Mouse (Mus musculus): ENCODE data around the gene Rai14. TPM values are rescaled to one million over a fixed set of nuclear protein-coding genes. Genes with fewer than 3 reads are reported as not detected.

The Rai14 gene
- polyA plus RNA-seq, 1 experiment from 2014 or later: 75.0 TPM

DNA sequence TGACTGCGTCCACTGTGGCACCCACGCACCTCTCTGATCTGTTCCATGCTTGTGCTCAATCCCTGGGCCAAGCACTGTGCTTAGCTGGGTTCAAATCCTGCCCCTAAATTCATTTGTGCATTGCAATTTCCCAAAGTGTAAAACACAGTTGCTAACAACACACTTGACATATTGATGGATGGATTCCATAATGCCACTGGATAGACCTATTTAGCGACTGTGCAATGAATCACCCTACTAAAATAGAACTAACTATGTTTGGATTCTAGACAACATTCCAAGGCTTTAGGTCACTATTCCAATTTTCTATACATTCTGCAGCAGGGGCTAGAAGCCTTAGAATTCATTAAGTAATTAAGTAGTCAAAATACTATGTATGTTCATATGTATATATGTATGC lies 73.7 kb downstream of the Rai14 start:
- ATAC-seq (ENCODE audit: low FRiP score, low TSS enrichment): no peak

DNA sequence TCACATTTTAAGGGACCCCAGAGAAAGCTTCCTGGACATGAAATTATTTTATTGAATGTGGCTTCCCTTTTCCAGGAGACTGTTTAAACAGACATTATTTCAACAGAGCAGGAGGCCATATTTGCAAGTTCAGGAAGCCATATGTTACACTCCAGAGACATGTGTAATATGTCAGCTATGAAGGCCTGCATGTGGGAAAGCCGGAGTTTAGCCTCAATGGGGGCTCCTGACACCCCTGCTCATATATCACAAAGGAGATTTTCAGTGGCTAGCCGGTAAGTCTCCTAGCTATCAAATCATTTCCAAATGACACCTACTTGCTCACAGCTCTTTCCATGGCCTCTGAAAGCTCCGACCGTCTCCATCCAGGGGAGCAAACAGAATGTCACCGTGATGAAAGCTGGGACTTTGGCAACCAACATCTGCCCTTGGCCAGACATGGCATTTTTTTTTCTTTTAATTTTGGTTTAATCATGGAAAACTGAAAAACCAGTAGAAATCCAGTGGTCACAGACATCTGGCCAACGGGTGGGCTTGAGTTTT lies 77.1 kb downstream of the Rai14 start:
- 35% methylated on average over 6 of the region's 6 CpGs for WGBS
- peaks cover 8% of the 10 kb centered on the region; the same call in 1 of the 2 replicates for H3K36me3 ChIP-seq (ENCODE audit: control insufficient read depth, insufficient read depth, low read length)
- H3K27me3 ChIP-seq (ENCODE audit: control insufficient read depth, insufficient read depth, low read length): no peaks in the 10 kb centered on the region
- H3K9me3 ChIP-seq (ENCODE audit: control insufficient read depth, low read length): no peaks in the 10 kb centered on the region
- no peak overlapping the region for H3K4me2 ChIP-seq (replicated peaks; ENCODE audit: low read depth, low read length)
- no peak overlapping the region for H3K9ac ChIP-seq (ENCODE audit: low read depth, low read length)
- H3K4me3 ChIP-seq (ENCODE audit: low read length): no peak overlapping the region
- peaks cover 33% of the 10 kb centered on the region for H3K4me1 ChIP-seq (ENCODE audit: control insufficient read depth, insufficient read depth, low read length)
- no peak for ATAC-seq (ENCODE audit: low FRiP score, low TSS enrichment)
- peak overlapping the region; percentile 60; the same call in 1 of the 2 replicates for H3K27ac ChIP-seq (ENCODE audit: low read depth, low read length)

More for the DNA sequence above, 73.7 kb downstream of the Rai14 start:
- Histone ChIP-seq H3K9ac (ENCODE audit: low read depth, low read length) (no peak overlapping the region), H3K4me1 (ENCODE audit: control insufficient read depth, insufficient read depth, low read length) (peaks cover 13% of the 10 kb centered on the region; the same call in 1 of the 2 replicates), H3K27ac (ENCODE audit: low read depth, low read length) (no peak overlapping the region), H3K27me3 (ENCODE audit: control insufficient read depth, insufficient read depth, low read length) (no peaks in the 10 kb centered on the region), H3K4me3 (ENCODE audit: low read length) (no peak overlapping the region), H3K9me3 (ENCODE audit: control insufficient read depth, low read length) (no peaks in the 10 kb centered on the region), H3K36me3 (ENCODE audit: control insufficient read depth, insufficient read depth, low read length) (no peaks in the 10 kb centered on the region), H3K4me2 (replicated peaks; ENCODE audit: low read depth, low read length) (no peak overlapping the region)
- WGBS: 86% methylated on average over 3 of the region's 3 CpGs

DNA sequence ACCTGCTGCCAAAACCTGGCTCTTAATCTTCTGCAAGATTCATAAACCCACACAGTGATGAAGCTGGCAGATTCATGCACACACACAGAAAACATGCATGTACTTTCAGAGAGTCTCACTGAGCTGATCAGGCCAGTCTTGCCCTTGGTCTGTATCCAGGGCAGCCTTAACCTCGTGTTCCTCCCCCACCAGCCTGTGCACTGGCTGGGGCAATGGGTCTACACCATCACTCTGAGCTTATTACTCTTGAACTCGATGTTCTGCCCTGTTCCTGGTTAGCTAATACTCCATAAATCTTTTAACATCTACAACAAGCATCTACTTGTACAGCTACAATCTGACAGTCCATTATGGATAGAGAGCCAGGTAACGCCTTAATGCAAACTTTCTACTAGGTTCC lies 77.6 kb downstream of the Rai14 start:
- 0 out of 2 replicates have a peak overlapping the region, but pooled peaks have one; percentile 42 for H3K27ac ChIP-seq (ENCODE audit: low read depth, low read length)
- no peak overlapping the region for H3K9ac ChIP-seq (ENCODE audit: low read depth, low read length)
- ATAC-seq (ENCODE audit: low FRiP score, low TSS enrichment): no peak
- peaks cover 33% of the 10 kb centered on the region for H3K4me1 ChIP-seq (ENCODE audit: control insufficient read depth, insufficient read depth, low read length)
- H3K27me3 ChIP-seq (ENCODE audit: control insufficient read depth, insufficient read depth, low read length): no peaks in the 10 kb centered on the region
- peaks cover 13% of the 10 kb centered on the region; the same call in 1 of the 2 replicates for H3K36me3 ChIP-seq (ENCODE audit: control insufficient read depth, insufficient read depth, low read length)
- 52% methylated on average over 3 of the region's 3 CpGs for WGBS
- H3K9me3 ChIP-seq (ENCODE audit: control insufficient read depth, low read length): no peaks in the 10 kb centered on the region
- no peak overlapping the region for H3K4me2 ChIP-seq (replicated peaks; ENCODE audit: low read depth, low read length)
- H3K4me3 ChIP-seq (ENCODE audit: low read length): no peak overlapping the region

DNA sequence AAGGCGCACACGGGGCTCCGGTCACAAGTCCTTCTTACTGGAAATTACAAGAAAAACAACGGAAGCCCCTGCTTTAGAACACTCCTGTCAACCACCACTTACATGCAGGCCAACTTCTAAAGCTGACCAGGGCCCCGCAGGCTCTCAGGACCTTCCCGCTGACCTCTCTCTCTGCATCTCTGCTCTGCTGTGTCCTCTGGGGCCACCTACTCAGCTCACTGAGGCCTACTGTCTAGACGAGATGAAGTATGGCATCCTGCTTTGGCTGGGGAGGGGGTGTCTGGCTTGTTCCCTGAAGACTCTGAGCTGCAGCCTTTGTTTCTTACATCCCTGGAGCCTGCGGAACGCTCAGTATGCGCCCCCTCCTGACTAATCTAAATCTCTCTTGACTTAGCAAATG lies 79.3 kb downstream of the Rai14 start:
- Histone ChIP-seq H3K9ac (ENCODE audit: low read depth, low read length) (no peak overlapping the region), H3K36me3 (ENCODE audit: control insufficient read depth, insufficient read depth, low read length) (peaks cover 17% of the 10 kb centered on the region; the same call in 1 of the 2 replicates), H3K4me2 (replicated peaks; ENCODE audit: low read depth, low read length) (no peak overlapping the region), H3K9me3 (ENCODE audit: control insufficient read depth, low read length) (no peaks in the 10 kb centered on the region), H3K4me1 (ENCODE audit: control insufficient read depth, insufficient read depth, low read length) (peaks cover 33% of the 10 kb centered on the region), H3K4me3 (ENCODE audit: low read length) (no peak overlapping the region), H3K27me3 (ENCODE audit: control insufficient read depth, insufficient read depth, low read length) (no peaks in the 10 kb centered on the region), H3K27ac (ENCODE audit: low read depth, low read length) (peak overlapping the region; percentile 82)
- WGBS: 20% methylated on average over 10 of the region's 10 CpGs
- peak; percentile 91 for ATAC-seq (ENCODE audit: low FRiP score, low TSS enrichment)

DNA sequence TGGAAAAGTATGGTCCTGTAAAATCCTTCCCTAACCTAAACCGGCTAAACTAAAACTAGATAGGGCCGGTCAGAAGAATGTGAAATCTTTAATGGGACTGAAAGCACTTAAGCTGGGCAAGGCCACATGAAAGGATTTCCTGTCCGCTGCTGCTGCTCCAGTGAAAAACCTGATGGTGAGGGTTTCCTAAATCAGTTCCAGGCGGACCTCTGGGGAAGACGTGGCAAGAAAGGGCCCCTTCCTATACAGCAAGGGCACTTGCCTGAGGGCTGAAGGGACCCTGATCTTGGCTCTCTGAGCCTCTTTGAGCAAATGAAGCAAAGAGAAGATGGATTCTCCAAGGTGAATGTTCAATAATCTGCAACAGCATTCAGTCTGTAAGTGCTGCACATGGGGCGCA lies 80.2 kb downstream of the Rai14 start:
- WGBS: 43% methylated on average over 6 of the region's 6 CpGs
- Histone ChIP-seq H3K4me2 (replicated peaks; ENCODE audit: low read depth, low read length) (no peak overlapping the region), H3K4me3 (ENCODE audit: low read length) (no peak overlapping the region), H3K9ac (ENCODE audit: low read depth, low read length) (0 out of 2 replicates have a peak overlapping the region, but pooled peaks have one; percentile 4), H3K27ac (ENCODE audit: low read depth, low read length) (peak overlapping the region; percentile 82), H3K9me3 (ENCODE audit: control insufficient read depth, low read length) (no peaks in the 10 kb centered on the region), H3K27me3 (ENCODE audit: control insufficient read depth, insufficient read depth, low read length) (no peaks in the 10 kb centered on the region), H3K36me3 (ENCODE audit: control insufficient read depth, insufficient read depth, low read length) (peaks cover 17% of the 10 kb centered on the region; the same call in 1 of the 2 replicates), H3K4me1 (ENCODE audit: control insufficient read depth, insufficient read depth, low read length) (peaks cover 33% of the 10 kb centered on the region)
- no peak for ATAC-seq (ENCODE audit: low FRiP score, low TSS enrichment)

DNA sequence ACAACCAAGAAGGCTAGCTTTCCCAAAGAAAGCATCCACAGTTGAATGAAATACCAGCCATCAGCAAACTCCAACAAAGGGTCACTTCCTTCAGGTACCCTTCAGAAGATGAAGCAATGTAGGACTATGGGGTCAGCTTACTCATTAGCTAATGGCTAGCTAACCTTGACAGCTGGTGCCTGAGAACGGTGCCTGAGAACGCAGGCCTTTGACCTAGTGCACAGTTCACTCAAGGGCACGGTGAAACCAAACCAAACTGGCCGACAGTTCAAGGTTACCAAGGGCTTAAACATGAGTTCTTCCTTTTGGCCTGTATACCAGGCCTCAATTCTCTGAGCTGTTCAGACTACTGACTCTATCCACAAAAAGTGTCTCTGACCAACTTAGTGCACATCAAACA lies 81.0 kb downstream of the Rai14 start:
- no peak for ATAC-seq (ENCODE audit: low FRiP score, low TSS enrichment)
- Histone ChIP-seq H3K27me3 (ENCODE audit: control insufficient read depth, insufficient read depth, low read length) (no peaks in the 10 kb centered on the region), H3K9ac (ENCODE audit: low read depth, low read length) (no peak overlapping the region), H3K4me2 (replicated peaks; ENCODE audit: low read depth, low read length) (no peak overlapping the region), H3K4me3 (ENCODE audit: low read length) (no peak overlapping the region), H3K4me1 (ENCODE audit: control insufficient read depth, insufficient read depth, low read length) (peaks cover 37% of the 10 kb centered on the region), H3K36me3 (ENCODE audit: control insufficient read depth, insufficient read depth, low read length) (peaks cover 17% of the 10 kb centered on the region; the same call in 1 of the 2 replicates), H3K9me3 (ENCODE audit: control insufficient read depth, low read length) (no peaks in the 10 kb centered on the region), H3K27ac (ENCODE audit: low read depth, low read length) (peak overlapping the region; percentile 82; the same call in 1 of the 2 replicates)
- 58% methylated on average over 4 of the region's 4 CpGs for WGBS

DNA sequence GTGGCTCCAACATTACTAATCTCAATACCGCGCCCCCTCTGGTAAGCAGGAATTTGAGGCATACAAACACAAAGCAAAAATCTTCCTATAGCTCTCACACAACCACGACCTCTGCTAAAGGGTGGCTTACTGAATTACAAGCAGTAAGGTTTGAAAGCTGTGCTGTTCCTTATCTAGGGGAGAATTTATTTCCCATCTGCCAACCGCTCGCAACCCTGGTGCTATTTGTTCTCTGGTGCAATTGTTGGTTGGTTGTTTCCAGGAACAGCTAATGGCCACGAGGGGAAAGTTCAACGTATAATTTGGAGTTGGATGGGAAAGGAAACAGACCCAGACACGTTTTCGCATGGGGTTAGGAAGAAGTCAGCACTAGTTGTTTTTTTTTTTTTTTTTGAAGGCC lies 81.8 kb downstream of the Rai14 start:
- H3K27me3 ChIP-seq (ENCODE audit: control insufficient read depth, insufficient read depth, low read length): no peaks in the 10 kb centered on the region
- no peak overlapping the region for H3K4me3 ChIP-seq (ENCODE audit: low read length)
- no peak for ATAC-seq (ENCODE audit: low FRiP score, low TSS enrichment)
- no peaks in the 10 kb centered on the region for H3K9me3 ChIP-seq (ENCODE audit: control insufficient read depth, low read length)
- 63% methylated on average over 9 of the region's 9 CpGs for WGBS
- H3K9ac ChIP-seq (ENCODE audit: low read depth, low read length): no peak overlapping the region
- H3K27ac ChIP-seq (ENCODE audit: low read depth, low read length): no peak overlapping the region
- H3K4me1 ChIP-seq (ENCODE audit: control insufficient read depth, insufficient read depth, low read length): peaks cover 42% of the 10 kb centered on the region
- no peak overlapping the region for H3K4me2 ChIP-seq (replicated peaks; ENCODE audit: low read depth, low read length)
- peaks cover 17% of the 10 kb centered on the region; the same call in 1 of the 2 replicates for H3K36me3 ChIP-seq (ENCODE audit: control insufficient read depth, insufficient read depth, low read length)

DNA sequence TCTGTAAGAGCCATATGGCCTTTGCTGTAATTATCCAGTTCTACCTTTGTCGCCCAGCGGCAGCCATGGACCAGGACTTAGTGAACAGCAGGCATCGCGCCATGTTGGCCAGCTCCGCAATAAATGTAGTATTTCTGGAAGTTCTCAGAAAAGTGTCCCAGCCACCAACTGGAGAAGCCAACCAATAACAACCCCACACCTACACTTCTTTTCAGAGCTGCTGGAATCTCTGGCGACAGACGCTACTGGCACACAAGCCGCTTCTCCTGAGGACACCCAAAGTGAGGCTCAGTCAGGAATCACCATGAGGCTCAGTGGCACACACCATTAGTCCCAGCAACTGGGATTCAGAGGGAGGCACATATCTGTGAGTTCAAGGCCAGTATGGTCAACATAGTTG lies 82.4 kb downstream of the Rai14 start:
- Histone ChIP-seq H3K36me3 (ENCODE audit: control insufficient read depth, insufficient read depth, low read length) (peaks cover 17% of the 10 kb centered on the region; the same call in 1 of the 2 replicates), H3K4me1 (ENCODE audit: control insufficient read depth, insufficient read depth, low read length) (peaks cover 42% of the 10 kb centered on the region), H3K4me3 (ENCODE audit: low read length) (no peak overlapping the region), H3K9me3 (ENCODE audit: control insufficient read depth, low read length) (no peaks in the 10 kb centered on the region), H3K9ac (ENCODE audit: low read depth, low read length) (no peak overlapping the region), H3K27me3 (ENCODE audit: control insufficient read depth, insufficient read depth, low read length) (no peaks in the 10 kb centered on the region), H3K27ac (ENCODE audit: low read depth, low read length) (no peak overlapping the region), H3K4me2 (replicated peaks; ENCODE audit: low read depth, low read length) (no peak overlapping the region)
- ATAC-seq (ENCODE audit: low FRiP score, low TSS enrichment): no peak
- 94% methylated on average over 8 of the region's 8 CpGs for WGBS

DNA sequence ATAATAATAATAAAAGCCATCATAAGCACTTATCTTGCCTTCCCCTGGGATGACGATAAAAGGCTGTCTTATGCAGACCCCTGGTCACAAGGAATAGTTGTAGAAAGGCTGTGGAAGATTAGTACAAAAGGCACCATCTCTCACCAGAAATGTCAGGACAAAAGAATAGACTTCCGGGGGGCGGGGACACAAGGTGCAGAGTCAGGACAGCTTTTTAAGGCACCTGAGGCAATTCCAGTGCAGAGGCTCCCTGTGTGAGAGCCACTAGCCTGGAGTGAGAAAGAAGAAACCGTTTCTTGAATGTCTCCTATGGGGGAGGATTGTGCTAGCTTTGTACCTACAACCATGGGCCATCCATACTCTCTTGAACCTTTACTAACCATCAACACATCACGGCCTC lies 82.9 kb downstream of the Rai14 start:
- Histone ChIP-seq H3K36me3 (ENCODE audit: control insufficient read depth, insufficient read depth, low read length) (peaks cover 17% of the 10 kb centered on the region; the same call in 1 of the 2 replicates), H3K4me1 (ENCODE audit: control insufficient read depth, insufficient read depth, low read length) (peaks cover 42% of the 10 kb centered on the region), H3K9me3 (ENCODE audit: control insufficient read depth, low read length) (no peaks in the 10 kb centered on the region), H3K27ac (ENCODE audit: low read depth, low read length) (no peak overlapping the region), H3K4me2 (replicated peaks; ENCODE audit: low read depth, low read length) (no peak overlapping the region), H3K9ac (ENCODE audit: low read depth, low read length) (no peak overlapping the region), H3K27me3 (ENCODE audit: control insufficient read depth, insufficient read depth, low read length) (no peaks in the 10 kb centered on the region), H3K4me3 (ENCODE audit: low read length) (no peak overlapping the region)
- 92% methylated on average over 5 of the region's 5 CpGs for WGBS
- no peak for ATAC-seq (ENCODE audit: low FRiP score, low TSS enrichment)
